Mouse (Mus musculus) lung, embryonic 16.5 days (tissue): Measurements from ENCODE around the gene Ccdc113. TPM values are rescaled to one million over a fixed set of nuclear protein-coding genes. Genes with fewer than 3 reads are reported as not detected.

Experiments
- ATAC-seq: fragments of 200-750 bp; cut with Nextera tagmentation; 2 replicates; pipeline ENCODE4 v1.8.0; 2017; ENCODE audit warnings: low read depth, mild to moderate bottlenecking, moderate library complexity
- H3K27ac ChIP-seq: fragments of 300-500 bp; sonication (generic); 2 replicates; pipeline ENCODE4 v1.5.1; 2014; ENCODE audit warnings: mild to moderate bottlenecking, control low read depth, low read length
- H3K27me3 ChIP-seq: fragments of 300-500 bp; sonication (generic); 2 replicates; pipeline ENCODE4 v1.6.1; 2014; ENCODE audit warnings: low read depth, low read length, mixed read lengths; ENCODE audit not compliant: control insufficient read depth, insufficient read depth
- H3K36me3 ChIP-seq: fragments of 300-500 bp; sonication (generic); 2 replicates; pipeline ENCODE4 v1.6.1; 2014; ENCODE audit warnings: low read length; ENCODE audit not compliant: control insufficient read depth, insufficient read depth
- H3K4me1 ChIP-seq: fragments of 300-500 bp; sonication (generic); replicated peaks from 2 replicates; pipeline ENCODE4 v1.6.1; 2014; ENCODE audit warnings: low read length, mixed read lengths; ENCODE audit not compliant: control insufficient read depth, insufficient read depth
- H3K4me2 ChIP-seq: fragments of 300-500 bp; sonication (generic); 2 replicates; pipeline ENCODE4 v1.6.1; 2014; ENCODE audit warnings: low read depth, low read length, control low read depth
- H3K4me3 ChIP-seq: fragments of 300-500 bp; sonication (generic); 2 replicates; pipeline ENCODE4 v1.5.1; 2014; ENCODE audit warnings: mild to moderate bottlenecking, low read length, control low read depth
- H3K9ac ChIP-seq: fragments of 300-500 bp; sonication (generic); 2 replicates; pipeline ENCODE4 v1.6.1; 2014; ENCODE audit warnings: low read length, control low read depth
- H3K9me3 ChIP-seq: fragments of 300-500 bp; sonication (generic); 2 replicates; pipeline ENCODE4 v1.6.1; 2016; ENCODE audit warnings: low read length; ENCODE audit not compliant: control insufficient read depth
- WGBS: fragments of 180-500 bp; shearing (Covaris S2); extraction: QIAGEN DNeasy Blood & Tissue Kit; methylation state at CpG from one replicate; pipeline ENCODE4 v1.1.7; 2014; 5-methylcytosine and 5-hydroxymethylcytosine counted together
- polyA plus RNA-seq: library from polyadenylated mRNA; unstranded; fragments of >200 nt; fragmentation: Nextera tagmentation; extraction: Ambion mirVana; gene quantifications from 2 replicates; pipeline ENCODE4 v1.2.1, GENCODE M21; 2015

The Ccdc113 gene
- polyA plus RNA-seq, 1 experiment from 2014 or later, result 6.3 TPM

DNA sequence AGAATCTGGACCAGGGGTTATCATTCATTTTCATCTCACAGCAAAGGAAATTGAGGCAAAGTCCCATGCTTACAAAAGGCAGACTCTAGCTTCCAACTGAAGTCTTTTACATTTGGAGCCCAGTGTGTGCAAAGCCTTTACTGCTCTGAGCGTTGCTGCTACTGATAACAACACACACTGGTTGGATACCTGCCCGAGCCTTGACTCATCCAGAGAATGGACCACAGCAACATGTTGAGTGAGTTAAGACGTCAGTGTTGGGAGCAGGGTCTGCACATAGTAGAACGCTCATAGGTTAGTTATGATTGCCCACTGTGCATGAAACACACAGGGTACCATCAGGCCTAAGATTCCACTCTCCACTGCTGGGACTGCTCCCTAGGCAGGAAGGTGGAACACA is 9.9 kb upstream of the Ccdc113 start:
- no peaks in the 10 kb centered on the region for H3K4me1 ChIP-seq
- WGBS, result 83% methylated on average over 4 of the region's 4 CpGs
- no peak overlapping the region for H3K9ac ChIP-seq
- no peak overlapping the region for H3K4me2 ChIP-seq
- H3K9me3 ChIP-seq, result no peaks in the 10 kb centered on the region
- ATAC-seq, result no peak
- H3K36me3 ChIP-seq, result no peaks in the 10 kb centered on the region
- H3K4me3 ChIP-seq, result no peak overlapping the region
- H3K27me3 ChIP-seq, result no peaks in the 10 kb centered on the region
- H3K27ac ChIP-seq, result no peak overlapping the region

DNA sequence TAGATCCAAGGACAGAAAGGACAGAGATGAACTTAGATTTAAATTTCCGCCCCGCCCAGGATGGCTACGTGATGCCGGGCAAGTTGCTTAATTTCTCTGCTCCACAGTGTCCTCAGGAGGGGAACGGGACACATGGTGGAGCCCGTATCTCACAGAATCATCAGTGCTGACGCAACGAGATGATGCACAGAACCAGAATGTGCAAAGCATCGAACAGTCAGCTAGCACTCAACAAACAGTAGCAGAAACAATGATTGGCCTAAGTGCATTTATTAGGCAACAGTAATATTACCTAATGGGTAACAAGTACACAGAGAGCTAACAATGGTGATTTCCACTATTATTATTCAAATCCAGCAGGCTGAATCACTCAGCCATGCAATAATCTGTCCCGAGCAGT is 5.7 kb upstream of the Ccdc113 start:
- Histone ChIP-seq H3K9me3 (no peaks in the 10 kb centered on the region), H3K36me3 (no peaks in the 10 kb centered on the region)
- 83% methylated on average over 10 of the region's 10 CpGs for whole genome bisulfite sequencing

DNA sequence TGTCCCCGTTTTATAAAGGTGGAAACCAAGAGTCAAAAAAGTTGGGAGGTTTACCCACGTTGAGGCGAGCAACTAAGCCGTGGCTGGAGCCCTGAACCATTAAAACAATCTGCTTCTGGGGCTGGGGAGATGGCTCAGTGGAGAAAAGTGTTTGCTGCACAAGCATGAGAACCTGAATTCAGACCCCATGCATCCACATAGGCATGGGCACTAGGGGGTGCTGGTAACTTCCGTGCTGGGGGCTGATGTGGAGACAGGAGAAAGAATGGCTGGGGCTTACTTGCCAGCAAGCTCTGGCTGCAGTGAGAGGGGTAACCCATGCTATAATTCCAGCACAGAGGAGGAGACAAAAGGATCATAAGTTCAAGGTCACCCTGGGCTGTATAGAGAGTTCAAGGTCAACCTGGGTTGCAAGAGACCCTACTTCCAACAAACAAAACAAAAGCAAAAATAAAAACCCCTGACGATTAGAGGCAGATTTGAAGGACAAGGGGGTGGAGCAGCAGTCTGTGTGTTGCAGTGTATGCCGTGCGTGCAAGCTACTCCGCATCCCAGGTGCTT is 5.1 kb upstream of the Ccdc113 start:
- Histone ChIP-seq H3K4me3 (no peak overlapping the region), H3K27me3 (no peaks in the 10 kb centered on the region), H3K27ac (no peak overlapping the region), H3K4me1 (0 out of 2 replicates have a peak, but pooled peaks cover under 1% of the 10 kb centered on the region), H3K9ac (no peak overlapping the region), H3K4me2 (no peak overlapping the region), H3K36me3 (no peaks in the 10 kb centered on the region), H3K9me3 (no peaks in the 10 kb centered on the region)
- ATAC-seq, result no peak
- 56% methylated on average over 9 of the region's 9 CpGs for WGBS

More for the DNA sequence above, 5.7 kb upstream of the Ccdc113 start:
- no peak overlapping the region for H3K27ac ChIP-seq
- no peak overlapping the region for H3K4me3 ChIP-seq
- ATAC-seq, result no peak
- H3K4me1 ChIP-seq, result no peaks in the 10 kb centered on the region
- H3K27me3 ChIP-seq, result no peaks in the 10 kb centered on the region
- H3K9ac ChIP-seq, result no peak overlapping the region
- no peak overlapping the region for H3K4me2 ChIP-seq

DNA sequence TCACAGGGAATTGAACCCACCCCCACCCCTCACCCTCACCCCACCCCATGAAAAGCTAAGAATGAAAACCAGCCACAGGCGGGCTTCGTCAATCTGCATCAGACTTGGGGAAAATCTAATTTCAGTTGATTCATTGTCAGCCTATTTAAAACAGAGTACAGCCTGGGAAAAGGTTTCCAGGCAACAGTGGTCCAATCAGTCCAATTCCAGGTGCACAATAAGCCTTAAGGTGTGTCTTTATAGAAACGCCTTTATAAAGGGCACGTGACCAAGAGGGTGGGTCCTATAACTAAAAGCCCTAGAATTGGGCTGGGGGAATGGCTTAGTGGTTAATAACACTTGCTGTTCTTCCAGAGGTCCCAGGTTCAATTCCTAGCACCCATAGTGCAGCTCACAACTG is 1.7 kb upstream of the Ccdc113 start:
- Histone ChIP-seq H3K36me3 (no peaks in the 10 kb centered on the region), H3K9ac (no peak overlapping the region), H3K9me3 (no peaks in the 10 kb centered on the region), H3K4me3 (no peak overlapping the region), H3K27me3 (no peaks in the 10 kb centered on the region), H3K4me2 (no peak overlapping the region), H3K27ac (no peak overlapping the region), H3K4me1 (0 out of 2 replicates have a peak, but pooled peaks cover 3% of the 10 kb centered on the region)
- 60% methylated on average over 4 of the region's 4 CpGs for WGBS
- no peak for ATAC-seq

DNA sequence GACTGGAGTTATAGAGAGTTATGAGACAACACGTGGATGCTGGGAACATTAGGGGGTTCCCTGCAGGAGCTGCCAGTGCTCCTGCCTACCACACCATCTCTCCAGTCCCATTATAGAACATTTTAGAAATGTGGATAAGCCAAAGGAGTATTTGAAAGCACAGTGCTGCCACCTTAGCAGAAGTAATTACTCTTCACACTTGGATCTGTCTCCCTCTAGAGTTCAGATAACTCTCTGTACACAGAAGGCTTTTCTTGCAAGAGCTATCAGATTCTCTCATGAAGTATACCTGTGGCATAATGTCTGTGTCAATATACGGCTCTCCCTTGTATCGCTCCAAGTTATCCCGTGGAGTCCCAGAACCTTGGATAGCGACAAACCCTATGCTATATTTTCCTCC is 5.6 kb downstream of the Ccdc113 start:
- Histone ChIP-seq H3K27ac (no peak overlapping the region), H3K36me3 (no peaks in the 10 kb centered on the region), H3K27me3 (no peaks in the 10 kb centered on the region), H3K4me3 (no peak overlapping the region), H3K9ac (no peak overlapping the region), H3K9me3 (no peaks in the 10 kb centered on the region), H3K4me1 (no peaks in the 10 kb centered on the region), H3K4me2 (no peak overlapping the region)
- 65% methylated on average over 5 of the region's 5 CpGs for WGBS
- ATAC-seq, result no peak

DNA sequence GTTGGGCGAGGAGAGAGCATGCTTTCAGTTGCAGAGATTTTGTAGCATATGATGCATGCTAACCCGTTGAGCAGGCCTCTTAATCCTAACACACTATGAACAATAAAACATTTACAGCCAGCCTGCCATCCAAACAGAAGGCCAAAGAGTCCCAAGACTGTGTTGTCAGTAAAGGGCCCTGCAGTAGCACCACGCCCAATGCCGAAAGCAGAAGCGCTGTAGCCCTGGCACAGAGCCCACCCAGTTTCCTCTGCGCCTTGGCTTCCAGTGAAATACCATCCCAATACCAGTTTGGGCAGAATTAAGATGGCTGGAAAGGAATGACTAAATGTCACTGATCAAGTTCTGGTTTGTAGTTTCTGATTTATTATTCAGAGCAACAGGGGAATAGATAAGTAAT is 8.3 kb downstream of the Ccdc113 start:
- Histone ChIP-seq H3K9ac (no peak overlapping the region), H3K4me1 (no peaks in the 10 kb centered on the region), H3K9me3 (no peaks in the 10 kb centered on the region), H3K4me3 (no peak overlapping the region), H3K36me3 (no peaks in the 10 kb centered on the region), H3K27ac (no peak overlapping the region), H3K4me2 (no peak overlapping the region), H3K27me3 (no peaks in the 10 kb centered on the region)
- ATAC-seq, result no peak
- 81% methylated on average over 6 of the region's 6 CpGs for WGBS

DNA sequence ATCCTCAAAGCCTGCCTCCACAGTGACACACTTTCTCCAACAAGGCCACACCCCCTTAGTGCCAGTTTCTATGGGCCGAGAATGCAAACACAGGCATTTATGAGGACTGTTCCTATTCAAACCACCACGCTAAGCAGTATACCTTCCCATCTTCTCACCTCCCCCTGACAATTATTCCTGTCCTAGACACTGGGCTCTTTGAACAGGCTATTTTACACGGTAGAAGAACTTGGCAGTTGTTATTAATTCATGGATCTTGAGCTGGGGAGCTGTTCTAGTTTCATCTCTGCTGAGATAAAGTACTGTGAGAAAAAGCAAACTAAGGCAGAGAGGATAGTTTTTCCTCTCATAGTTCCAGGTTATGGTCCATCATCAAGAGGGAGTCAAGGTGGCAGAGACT is 9.2 kb downstream of the Ccdc113 start:
- H3K4me2 ChIP-seq, result no peak overlapping the region
- H3K36me3 ChIP-seq, result no peaks in the 10 kb centered on the region
- H3K9me3 ChIP-seq, result no peaks in the 10 kb centered on the region
- no peak overlapping the region for H3K9ac ChIP-seq
- ATAC-seq, result no peak
- no peak overlapping the region for H3K27ac ChIP-seq
- H3K27me3 ChIP-seq, result no peaks in the 10 kb centered on the region
- no peaks in the 10 kb centered on the region for H3K4me1 ChIP-seq
- no peak overlapping the region for H3K4me3 ChIP-seq
- 76% methylated on average over 3 of the region's 3 CpGs for WGBS

DNA sequence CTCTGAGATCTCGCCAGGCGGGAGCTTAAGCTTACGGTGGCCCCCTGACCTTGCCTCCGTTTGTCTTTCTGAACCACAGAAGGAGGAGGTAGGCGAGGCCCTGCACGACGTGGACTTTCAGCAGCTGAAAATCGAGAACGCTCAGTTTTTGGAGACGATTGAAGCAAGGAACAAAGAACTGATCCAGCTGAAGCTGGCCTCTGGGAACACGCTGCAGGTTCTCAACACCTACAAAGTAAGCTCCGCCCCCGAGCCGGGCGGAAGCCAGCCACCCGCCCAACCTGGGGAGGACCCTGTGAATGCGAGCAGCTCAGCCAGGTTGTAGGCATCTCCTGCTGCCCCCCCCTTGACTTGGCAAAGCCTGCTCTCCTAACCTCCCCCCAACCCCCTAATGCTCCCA is 11.9 kb downstream of the Ccdc113 start:
- Histone ChIP-seq H3K9ac (no peak overlapping the region), H3K36me3 (no peaks in the 10 kb centered on the region), H3K4me1 (no peaks in the 10 kb centered on the region), H3K9me3 (no peaks in the 10 kb centered on the region), H3K27me3 (no peaks in the 10 kb centered on the region), H3K4me2 (no peak overlapping the region), H3K4me3 (no peak overlapping the region), H3K27ac (no peak overlapping the region)
- 71% methylated on average over 17 of the region's 17 CpGs for WGBS
- ATAC-seq, result no peak

DNA sequence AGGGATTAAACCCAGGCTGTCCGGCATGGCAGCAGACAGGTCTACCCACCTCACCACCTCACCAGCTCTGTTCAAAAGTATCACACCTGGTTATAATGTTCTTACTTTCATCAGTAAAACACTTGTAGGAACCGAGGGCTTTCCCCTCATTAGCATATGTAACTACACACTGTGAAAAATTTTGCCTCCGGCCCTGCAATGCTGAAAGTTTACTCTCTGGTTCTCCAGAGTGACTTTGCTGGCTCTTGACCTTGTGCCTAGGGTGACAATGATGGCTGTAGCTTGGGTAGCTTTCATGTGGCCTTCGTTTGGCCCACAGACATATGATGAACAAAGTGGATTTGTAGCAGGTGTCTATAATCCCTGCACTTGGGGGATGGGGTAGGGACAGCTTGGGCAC is 13.1 kb downstream of the Ccdc113 start:
- no peaks in the 10 kb centered on the region for H3K27me3 ChIP-seq
- WGBS, result 72% methylated on average over 4 of the region's 4 CpGs
- H3K27ac ChIP-seq, result no peak overlapping the region
- no peak overlapping the region for H3K9ac ChIP-seq
- no peaks in the 10 kb centered on the region for H3K4me1 ChIP-seq
- H3K36me3 ChIP-seq, result no peaks in the 10 kb centered on the region
- H3K4me3 ChIP-seq, result no peak overlapping the region
- H3K4me2 ChIP-seq, result no peak overlapping the region
- ATAC-seq, result no peak
- no peaks in the 10 kb centered on the region for H3K9me3 ChIP-seq

DNA sequence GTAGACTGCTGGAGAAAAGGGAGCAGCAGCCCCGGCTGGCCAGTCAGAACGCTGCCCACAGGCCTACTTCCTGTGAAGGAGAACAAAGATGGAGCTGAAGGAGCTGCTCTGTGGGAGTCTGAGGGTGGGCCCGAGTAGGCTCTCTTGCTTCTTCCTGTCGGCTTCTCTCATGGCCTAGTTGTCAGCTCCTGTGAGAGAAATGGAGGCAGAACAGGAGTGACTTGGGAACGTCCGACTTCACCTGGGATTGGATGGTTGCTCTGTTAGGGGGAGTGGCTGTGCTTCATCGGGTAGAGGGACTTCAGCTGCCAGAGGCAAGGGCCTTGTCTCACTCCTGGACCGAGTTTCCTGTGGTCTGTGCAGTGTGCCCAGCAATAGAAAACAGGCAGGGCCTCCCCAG is 14.0 kb downstream of the Ccdc113 start:
- Histone ChIP-seq H3K27me3 (no peaks in the 10 kb centered on the region), H3K9ac (no peak overlapping the region), H3K36me3 (no peaks in the 10 kb centered on the region), H3K4me2 (no peak overlapping the region), H3K27ac (no peak overlapping the region), H3K4me3 (no peak overlapping the region), H3K4me1 (no peaks in the 10 kb centered on the region), H3K9me3 (no peaks in the 10 kb centered on the region)
- no peak for ATAC-seq
- WGBS, result 58% methylated on average over 8 of the region's 8 CpGs
